Mouse (Mus musculus): ENCODE measurements around the gene Ina. TPM values are rescaled to one million over a fixed set of nuclear protein-coding genes. Genes with fewer than 3 reads are reported as not detected.
"Not testable (repeated sequence)": the region's sequence is repeated elsewhere in the genome, so short reads cannot be mapped to it uniquely, and the experiment has no call there.

Ina gene
- total and polyA plus RNA-seq, 3 experiments: not detected

DNA sequence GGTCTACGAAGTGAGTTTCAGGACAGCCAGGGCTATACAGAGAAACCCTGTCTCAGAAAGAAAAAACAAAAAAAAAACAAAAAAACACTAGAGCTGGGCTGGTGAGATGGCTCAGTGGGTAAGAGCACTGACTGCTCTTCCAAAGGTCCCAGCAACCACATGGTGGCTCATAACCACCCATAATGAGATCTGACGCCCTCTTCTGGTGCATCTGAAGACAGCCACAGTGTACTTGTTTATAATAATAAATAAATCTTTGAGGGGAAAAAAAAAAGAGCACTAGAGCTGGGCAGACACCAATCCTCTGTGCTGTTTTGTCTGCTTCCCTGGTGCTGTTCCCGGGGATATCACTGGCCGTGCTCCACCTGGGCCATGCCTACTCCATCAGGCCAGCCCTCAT, 22.2 kb upstream of the Ina start:
- not testable (repeated sequence) for H3K4me3 ChIP-seq (ENCODE audit: control insufficient read depth in 1 of 2, insufficient read depth in 1 of 2, low read depth in 2 of 2, low read length in 2 of 2); H3K9ac ChIP-seq (ENCODE audit: control insufficient read depth, low read depth, low read length, poor library complexity, severe bottlenecking); H3K79me2 ChIP-seq (ENCODE audit: control insufficient read depth, insufficient read depth, low read length, poor library complexity); DNase-seq (ENCODE audit: low read depth, low spot score); H3K27ac ChIP-seq (ENCODE audit: control insufficient read depth, low read depth, low read length); H3K9me3 ChIP-seq (replicated peaks; ENCODE audit: insufficient read depth, low read length); H3K27me3 ChIP-seq (ENCODE audit: control insufficient read depth in 1 of 2, insufficient read depth in 2 of 2, low read length in 2 of 2)
- TF ChIP-seq RAD21 (IDR thresholded peaks at IDR 0.05; ENCODE audit: low read depth, low read length) (peak; percentile 17), CTCF (IDR thresholded peaks at IDR 0.05 in 2 of 3, conservative IDR thresholded peaks at IDR 0.05 in 1 of 3; ENCODE audit: control insufficient read depth in 1 of 3, insufficient read depth in 1 of 3, low read depth in 2 of 3, low read length in 3 of 3, poor library complexity in 1 of 3, severe bottlenecking in 1 of 3) (peak; percentile 11 to 43 (median 16); a peak in 3 of 6 replicates), SMC3 (IDR thresholded peaks at IDR 0.05; ENCODE audit: low read depth, low read length) (peak; percentile 42), MYC (IDR thresholded peaks at IDR 0.05; ENCODE audit: low read depth, low read length) (peak; percentile 67; the same call in 1 of the 2 replicates), ZC3H11A (IDR thresholded peaks at IDR 0.05; ENCODE audit: low read depth, low read length) (0 out of 2 replicates have a peak, but pooled peaks have one; percentile 11), ZNF384 (IDR thresholded peaks at IDR 0.05; ENCODE audit: low read depth, low read length) (peak; percentile 26; the same call in 1 of the 2 replicates)
- Histone ChIP-seq H3K36me3 (ENCODE audit: control insufficient read depth in 1 of 2, insufficient read depth in 2 of 2, low read length in 2 of 2) (peaks cover 0 to 13% of the 10 kb centered on the region in 2 experiments; a peak in 2 of 4 replicates), H3K4me1 (ENCODE audit: control insufficient read depth in 1 of 2, insufficient read depth in 2 of 2, low read length in 2 of 2) (peaks cover 10 to 26% of the 10 kb centered on the region in 2 experiments)

DNA sequence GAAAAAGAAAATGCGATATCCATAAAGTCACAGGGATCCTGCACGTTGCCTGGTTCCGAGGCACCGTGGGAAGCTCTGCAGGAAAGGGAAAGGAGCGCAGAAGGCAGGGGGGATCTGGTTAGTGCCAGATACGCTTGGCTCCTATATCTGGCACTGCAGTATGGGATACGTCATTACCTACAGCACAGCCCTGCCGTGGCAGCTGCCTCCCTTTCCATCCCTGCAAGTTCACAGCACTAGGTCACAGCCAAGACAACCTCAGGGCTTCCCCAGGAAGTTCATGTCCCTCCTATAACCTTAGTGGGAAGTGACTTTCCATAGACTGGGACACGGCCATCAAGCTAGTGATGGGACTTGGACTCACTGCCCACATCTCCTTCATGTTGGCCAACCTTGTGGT, 18.4 kb upstream of the Ina start:
- Histone ChIP-seq H3K79me2 (ENCODE audit: control insufficient read depth, insufficient read depth, low read length, poor library complexity) (no peaks in the 10 kb centered on the region), H3K36me3 (ENCODE audit: control insufficient read depth in 1 of 2, insufficient read depth in 2 of 2, low read length in 2 of 2) (peaks cover 0 to 15% of the 10 kb centered on the region in 2 experiments; a peak in 2 of 4 replicates), H3K9me3 (replicated peaks; ENCODE audit: insufficient read depth, low read length) (no peaks in the 10 kb centered on the region), H3K27ac (ENCODE audit: control insufficient read depth, low read depth, low read length) (no peak overlapping the region), H3K27me3 (ENCODE audit: control insufficient read depth in 1 of 2, insufficient read depth in 2 of 2, low read length in 2 of 2) (no peaks in the 10 kb centered on the region), H3K4me1 (ENCODE audit: control insufficient read depth in 1 of 2, insufficient read depth in 2 of 2, low read length in 2 of 2) (peaks cover 10 to 16% of the 10 kb centered on the region in 2 experiments), H3K4me3 (ENCODE audit: control insufficient read depth in 1 of 2, insufficient read depth in 1 of 2, low read depth in 2 of 2, low read length in 2 of 2) (no peak overlapping the region), H3K9ac (ENCODE audit: control insufficient read depth, low read depth, low read length, poor library complexity, severe bottlenecking) (no peak overlapping the region)
- TF ChIP-seq E2F4 (IDR thresholded peaks at IDR 0.05; ENCODE audit: borderline replicate concordance, low read depth, low read length): no peak
- no peak for TF ChIP-seq MYB (IDR thresholded peaks at IDR 0.05; ENCODE audit: low read depth, low read length)
- TF ChIP-seq MAX (IDR thresholded peaks at IDR 0.05; ENCODE audit: low read length): no peak
- no peak for TF ChIP-seq SIN3A (IDR thresholded peaks at IDR 0.05; ENCODE audit: low read length)
- TF ChIP-seq MXI1 (IDR thresholded peaks at IDR 0.05; ENCODE audit: low read depth, low read length): no peak
- TF ChIP-seq POLR2AphosphoS2 (IDR thresholded peaks at IDR 0.05; ENCODE audit: low read length): no peak
- no peak for TF ChIP-seq HCFC1 (IDR thresholded peaks at IDR 0.05; ENCODE audit: low read depth, low read length)
- TF ChIP-seq TBP (IDR thresholded peaks at IDR 0.05; ENCODE audit: low read depth, low read length): no peak
- TF ChIP-seq RCOR1 (IDR thresholded peaks at IDR 0.05; ENCODE audit: low read depth, low read length): no peak
- no peak for TF ChIP-seq CHD1 (IDR thresholded peaks at IDR 0.05; ENCODE audit: low read depth, low read length)
- TF ChIP-seq BHLHE40 (IDR thresholded peaks at IDR 0.05; ENCODE audit: borderline replicate concordance, low read depth, low read length): no peak
- TF ChIP-seq CTCF (IDR thresholded peaks at IDR 0.05 in 2 of 3, conservative IDR thresholded peaks at IDR 0.05 in 1 of 3; ENCODE audit: control insufficient read depth in 1 of 3, insufficient read depth in 1 of 3, low read depth in 2 of 3, low read length in 3 of 3, poor library complexity in 1 of 3, severe bottlenecking in 1 of 3): no peak
- no peak for TF ChIP-seq ZKSCAN1 (IDR thresholded peaks at IDR 0.05; ENCODE audit: low read depth, low read length)
- no peak for DNase-seq (ENCODE audit: low read depth, low spot score)

Measured in MEL (cell line).